Mouse (Mus musculus) kidney, embryonic 15.5 days (tissue): Measurements from ENCODE around the gene Mettl18. TPM values are rescaled to one million over a fixed set of nuclear protein-coding genes. Genes with fewer than 3 reads are reported as not detected.

Experiments
- polyA plus RNA-seq: library from polyadenylated mRNA; unstranded; fragments of >200 nt; fragmentation: Nextera tagmentation; extraction: Ambion mirVana; gene quantifications from 2 replicates; pipeline ENCODE4 v1.2.1, GENCODE M21; 2015

The Mettl18 gene
- polyA plus RNA-seq, 1 experiment from 2014 or later: 10.8 TPM

Other genes starting within 250 kb of the Mettl18 start
- 29.5 and 29.7 TPM in 2 replicates for gene Kifap3, start 215.3 kb upstream of the Mettl18 start, polyA plus RNA-seq
- 16.4 and 18.2 TPM in 2 replicates for gene Scyl3, start 65.8 kb upstream of the Mettl18 start, polyA plus RNA-seq
- gene BC055324, start 93 bp upstream of the Mettl18 start, polyA plus RNA-seq: 27.7 and 29.2 TPM in 2 replicates
- gene Sele, start 53.3 kb downstream of the Mettl18 start, polyA plus RNA-seq: 0.10 and 0.17 TPM in 2 replicates
- gene Sell, start 67.1 kb downstream of the Mettl18 start, polyA plus RNA-seq: 0.46 and 0.49 TPM in 2 replicates
- 0.30 and 1.1 TPM in 2 replicates for gene Selp, start 120.4 kb downstream of the Mettl18 start, polyA plus RNA-seq
- 0.30 and 0.31 TPM in 2 replicates for gene F5, start 156.9 kb downstream of the Mettl18 start, polyA plus RNA-seq